Mouse (Mus musculus) kidney, adult 2 months (tissue): ENCODE results near the gene B3gnt2.

Experiments
- CTCF ChIP-seq: fragments of 200-500 bp; conservative IDR thresholded peaks from 2 replicates; pipeline ENCODE4 v1.5.1; 2011; ENCODE audit warnings: low read depth, mild to moderate bottlenecking, control low read depth, low read length, moderate library complexity, mixed read lengths; ENCODE audit not compliant: insufficient read depth, insufficient read length
- POLR2A ChIP-seq: fragments of 200-500 bp; IDR thresholded peaks from one replicate; pipeline ENCODE4 v1.6.1; 2011; ENCODE audit warnings: low read depth, low read length, control low read depth

DNA sequence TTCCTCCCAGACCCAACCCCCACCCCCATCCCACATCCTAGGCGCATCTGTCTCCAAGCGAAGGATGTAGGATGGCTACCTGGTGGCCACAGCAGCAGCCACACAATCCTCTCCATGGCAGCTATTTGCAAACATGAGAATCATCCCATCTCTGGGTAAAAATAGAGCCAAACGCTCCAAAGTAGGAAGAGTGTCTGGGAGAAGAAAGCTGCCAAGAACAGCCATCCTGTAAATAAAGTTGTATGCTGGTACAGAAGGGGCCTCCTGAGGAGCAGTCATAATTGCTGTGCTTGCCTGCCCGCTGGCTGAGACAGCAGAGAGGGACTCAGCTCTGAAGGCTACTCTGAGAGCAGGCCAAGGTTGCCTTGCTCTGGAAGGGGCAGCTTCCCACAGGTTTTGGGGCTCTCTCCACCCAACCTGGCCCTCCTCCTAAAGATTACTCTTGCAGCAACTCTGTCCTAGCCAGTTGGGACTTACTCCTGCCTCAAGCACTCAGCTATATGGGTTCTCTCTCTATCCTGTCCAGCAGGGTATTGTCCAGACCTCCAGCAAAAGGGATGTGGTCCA lies 33.2 kb downstream of the B3gnt2 start:
- TF ChIP-seq POLR2A (no peak), CTCF (no peak)
